Mouse (Mus musculus) erythroblast, embryonic 14.5 days (primary cell): ENCODE results near the gene Dnaic1. TPM values are rescaled to one million over a fixed set of nuclear protein-coding genes. Genes with fewer than 3 reads are reported as not detected.
A peak's percentile ranks its signal among the peaks of the same experiment; 100 is the strongest.

Source experiments
- H3K27me3 ChIP-seq: 2 replicates; pipeline ENCODE4 v1.6.1; 2012; ENCODE audit warnings: inconsistent platforms; ENCODE audit not compliant: control insufficient read depth
- H3K36me3 ChIP-seq: 2 replicates; pipeline ENCODE4 v1.6.1; 2012; ENCODE audit warnings: mild to moderate bottlenecking, inconsistent platforms; ENCODE audit not compliant: control insufficient read depth
- H3K4me1 ChIP-seq: 2 replicates; pipeline ENCODE4 v1.6.1; 2012; ENCODE audit warnings: inconsistent platforms; ENCODE audit not compliant: control insufficient read depth
- H3K4me3 ChIP-seq: replicated peaks from 2 replicates; pipeline ENCODE3; 2012; ENCODE audit warnings: moderate library complexity, mild to moderate bottlenecking, inconsistent platforms
- H3K9me3 ChIP-seq: 2 replicates; pipeline ENCODE4 v1.6.1; 2012; ENCODE audit warnings: low read length, inconsistent platforms, mixed read lengths; ENCODE audit not compliant: control insufficient read depth
- GATA1 ChIP-seq: IDR thresholded peaks from 2 replicates; pipeline ENCODE4 v1.6.1; 2012; ENCODE audit warnings: low read length, inconsistent platforms, mixed read lengths
- TAL1 ChIP-seq: IDR thresholded peaks from 3 replicates; pipeline ENCODE4 v1.6.1; 2012; ENCODE audit warnings: low read length, inconsistent platforms, mixed read lengths
- polyA plus RNA-seq: library from polyadenylated mRNA; stranded (reverse); fragments of >175 nt; gene quantifications from 2 replicates; pipeline ENCODE4 v1.2.3, GENCODE M21; 2012

Dnaic1 gene
- polyA plus RNA-seq, 1 experiment: not detected

GRCm38 (mm10) chr4:41636882-41637635 lies 67.5 kb downstream of the Dnaic1 start:
- no peaks in the 10 kb centered on the region for H3K36me3 ChIP-seq
- H3K9me3 ChIP-seq: no peaks in the 10 kb centered on the region
- H3K27me3 ChIP-seq: peaks cover 36% of the 10 kb centered on the region
- peaks cover 13% of the 10 kb centered on the region for H3K4me1 ChIP-seq
- TF ChIP-seq TAL1 (no peak), GATA1 (no peak)
- no peak overlapping the region for H3K4me3 ChIP-seq

- TF ChIP-seq GATA1 (no peak), TAL1 (no peak)
- Histone ChIP-seq H3K4me1 (peaks cover 13% of the 10 kb centered on the region), H3K36me3 (no peaks in the 10 kb centered on the region), H3K9me3 (no peaks in the 10 kb centered on the region), H3K27me3 (peaks cover 36% of the 10 kb centered on the region), H3K4me3 (no peak overlapping the region)
These were observed 68.7 kb downstream of the Dnaic1 start for GRCm38 (mm10) chr4:41638186-41638731.

- TF ChIP-seq TAL1 (no peak), GATA1 (no peak)
- Histone ChIP-seq H3K27me3 (peaks cover 36% of the 10 kb centered on the region), H3K36me3 (no peaks in the 10 kb centered on the region), H3K9me3 (no peaks in the 10 kb centered on the region), H3K4me3 (no peak overlapping the region), H3K4me1 (peaks cover 13% of the 10 kb centered on the region)
These were observed 69.2 kb downstream of the Dnaic1 start for GRCm38 (mm10) chr4:41638828-41639213.

GRCm38 (mm10) chr4:41639214-41639841 lies 69.8 kb downstream of the Dnaic1 start:
- no peaks in the 10 kb centered on the region for H3K9me3 ChIP-seq
- H3K4me1 ChIP-seq: peaks cover 13% of the 10 kb centered on the region
- peak overlapping the region; percentile 53 for H3K4me3 ChIP-seq
- TF ChIP-seq GATA1 (no peak), TAL1 (no peak)
- peaks cover 36% of the 10 kb centered on the region for H3K27me3 ChIP-seq
- no peaks in the 10 kb centered on the region for H3K36me3 ChIP-seq

- peaks cover 36% of the 10 kb centered on the region for H3K27me3 ChIP-seq
- TF ChIP-seq TAL1 (no peak), GATA1 (no peak)
- peak within 1 kb of the TSS; percentile 53 for H3K4me3 ChIP-seq
- peaks cover 13% of the 10 kb centered on the region for H3K4me1 ChIP-seq
- no peaks in the 10 kb centered on the region for H3K36me3 ChIP-seq
- H3K9me3 ChIP-seq: no peaks in the 10 kb centered on the region
These were observed 70.4 kb downstream of the Dnaic1 start, which contains the start of gene Enho for GRCm38 (mm10) chr4:41639913-41640507. Enho (minus strand) TSS chr4:41640324.

GRCm38 (mm10) chr4:41641199-41641822 lies 71.7 kb downstream of the Dnaic1 start:
- H3K36me3 ChIP-seq: no peaks in the 10 kb centered on the region
- H3K27me3 ChIP-seq: peaks cover 36% of the 10 kb centered on the region
- TF ChIP-seq TAL1 (no peak), GATA1 (no peak)
- H3K4me1 ChIP-seq: peaks cover 13% of the 10 kb centered on the region
- H3K9me3 ChIP-seq: no peaks in the 10 kb centered on the region
- H3K4me3 ChIP-seq: no peak overlapping the region

GRCm38 (mm10) chr4:41645488-41645887 lies 75.9 kb downstream of the Dnaic1 start:
- TF ChIP-seq TAL1: no peak
- no peak for TF ChIP-seq GATA1
- Histone ChIP-seq H3K4me1 (peaks cover 21% of the 10 kb centered on the region), H3K27me3 (peaks cover 2% of the 10 kb centered on the region; the same call in 1 of the 2 replicates), H3K9me3 (no peaks in the 10 kb centered on the region), H3K36me3 (no peaks in the 10 kb centered on the region), H3K4me3 (no peak overlapping the region)

- Histone ChIP-seq H3K4me1 (peaks cover 17% of the 10 kb centered on the region), H3K9me3 (no peaks in the 10 kb centered on the region), H3K36me3 (no peaks in the 10 kb centered on the region), H3K4me3 (no peak overlapping the region), H3K27me3 (no peaks in the 10 kb centered on the region)
- TF ChIP-seq TAL1 (no peak), GATA1 (no peak)
These were observed 78.6 kb downstream of the Dnaic1 start for GRCm38 (mm10) chr4:41648157-41648556.
